In genomic region chr17:56233818-56234469, GRCm38 (mm10) we compare ENCODE assay signal across 8 mouse cellular contexts. TPM values are rescaled to one million over a fixed set of nuclear protein-coding genes. Genes with fewer than 3 reads are reported as not detected.
DNase-seq lines count a peak whose midpoint lies in the region; ATAC-seq and TF ChIP-seq lines count a peak whose summit lies in the region.

No protein-coding gene starts in this region.

- H3K27me3 ChIP-seq in C2C12 (ENCODE audit: control insufficient read depth, insufficient read depth, insufficient read length): peaks cover 36% of the 10 kb centered on the region
- no peaks in the 10 kb centered on the region for H3K27me3 ChIP-seq in forebrain, embryonic 10.5 days (ENCODE audit: poor library complexity, severe bottlenecking)
- no peaks in the 10 kb centered on the region; the same call in 1 of the 2 replicates for H3K27me3 ChIP-seq in intestine, embryonic 15.5 days (replicated peaks)
- H3K27me3 ChIP-seq in midbrain, postnatal 0 days (ENCODE audit: insufficient read depth, low read length): no peaks in the 10 kb centered on the region; the same call in 1 of the 2 replicates

- no peaks in the 10 kb centered on the region for H3K36me3 ChIP-seq in C2C12 (ENCODE audit: control insufficient read depth, insufficient read depth)
- no peaks in the 10 kb centered on the region for H3K36me3 ChIP-seq in forebrain, embryonic 10.5 days (replicated peaks)
- H3K36me3 ChIP-seq in intestine, embryonic 15.5 days: no peaks in the 10 kb centered on the region
- no peaks in the 10 kb centered on the region for H3K36me3 ChIP-seq in midbrain, postnatal 0 days (ENCODE audit: insufficient read depth, low read length)

- no peak for TF ChIP-seq CTCF in C2C12 (IDR thresholded peaks at IDR 0.05; ENCODE audit: control insufficient read depth, insufficient read depth, insufficient read length)
- no peak for TF ChIP-seq CTCF in midbrain, postnatal 0 days (IDR thresholded peaks at IDR 0.05)

- no peaks in the 10 kb centered on the region for H3K79me3 ChIP-seq in C2C12 (ENCODE audit: low read depth)

- H3ac ChIP-seq in C2C12 (ENCODE audit: control insufficient read depth, insufficient read length, low read depth): no peak overlapping the region

- ATAC-seq in intestine, embryonic 15.5 days: peak; percentile 92
- peak; percentile 93 for ATAC-seq in midbrain, postnatal 0 days (ENCODE audit: low FRiP score)

- 3% methylated on average over 14 of the region's 14 CpGs for WGBS in forebrain, embryonic 10.5 days
- 2% methylated on average over 14 of the region's 14 CpGs for WGBS in intestine, embryonic 15.5 days
- 2% methylated on average over 14 of the region's 14 CpGs for WGBS in midbrain, postnatal 0 days

- no peaks in the 10 kb centered on the region for H3K9me3 ChIP-seq in forebrain, embryonic 10.5 days
- no peaks in the 10 kb centered on the region for H3K9me3 ChIP-seq in intestine, embryonic 15.5 days
- no peaks in the 10 kb centered on the region for H3K9me3 ChIP-seq in midbrain, postnatal 0 days (ENCODE audit: low read length)

- H3K4me2 ChIP-seq in intestine, embryonic 15.5 days (replicated peaks): 0 out of 2 replicates have a peak overlapping the region, but pooled peaks have one; percentile 10
- H3K4me2 ChIP-seq in midbrain, postnatal 0 days (ENCODE audit: low read depth, low read length, poor library complexity, severe bottlenecking): peak overlapping the region; percentile 43

- no peaks in the 10 kb centered on the region for H3K79me2 ChIP-seq in C2C12 (ENCODE audit: control insufficient read depth, insufficient read depth)

- H3K4me3 ChIP-seq in C2C12 (ENCODE audit: insufficient read depth, poor library complexity, severe bottlenecking): no peak overlapping the region
- peak overlapping the region; percentile 19; the same call in 1 of the 2 replicates for H3K4me3 ChIP-seq in forebrain, embryonic 10.5 days
- no peak overlapping the region for H3K4me3 ChIP-seq in intestine, embryonic 15.5 days (replicated peaks)
- H3K4me3 ChIP-seq in midbrain, postnatal 0 days (ENCODE audit: low read depth, low read length): peak overlapping the region; percentile 16

- peak overlapping the region; percentile 31; the same call in 1 of the 2 replicates for H3K27ac ChIP-seq in forebrain, embryonic 10.5 days
- H3K27ac ChIP-seq in intestine, embryonic 15.5 days: no peak overlapping the region
- H3K27ac ChIP-seq in midbrain, postnatal 0 days (ENCODE audit: low read depth, low read length): no peak overlapping the region

- peaks cover 17% of the 10 kb centered on the region for H3K4me1 ChIP-seq in forebrain, embryonic 10.5 days
- peaks cover 5% of the 10 kb centered on the region; the same call in 1 of the 2 replicates for H3K4me1 ChIP-seq in intestine, embryonic 15.5 days (replicated peaks)
- peaks cover 6% of the 10 kb centered on the region; the same call in 1 of the 2 replicates for H3K4me1 ChIP-seq in midbrain, postnatal 0 days (ENCODE audit: insufficient read depth, low read length)

- H3K9ac ChIP-seq in intestine, embryonic 15.5 days: no peak overlapping the region
- H3K9ac ChIP-seq in midbrain, postnatal 0 days (replicated peaks; ENCODE audit: low read length, poor library complexity, severe bottlenecking): no peak overlapping the region

- peak; percentile 57 for DNase-seq in adrenal gland, postnatal 25 days
- DNase-seq in forebrain, embryonic 10.5 days (ENCODE audit: extremely low spot score, low spot score): peak; percentile 79
- peak; percentile 63 to 88 for DNase-seq in left cerebral cortex, adult 8-10 months (ENCODE audit: low spot score in 2 of 2)
- DNase-seq in midbrain, postnatal 0 days (ENCODE audit: low spot score): peak; percentile 95
- no peak for DNase-seq in ovary, postnatal 36 days (ENCODE audit: low spot score)
- DNase-seq in natural killer cell, adult 2 months (ENCODE audit: low spot score in 2 of 2): no peak

TF ChIP-seq in C2C12, 6 proteins besides CTCF, POLR2A, EP300 and RAD21:
- TF ChIP-seq USF1 (IDR thresholded peaks at IDR 0.05; ENCODE audit: low read depth): peak; percentile 66
- TF ChIP-seq FOSL1 (IDR thresholded peaks at IDR 0.05; ENCODE audit: insufficient read depth, low read length, poor library complexity, severe bottlenecking): no peak
- TF ChIP-seq MYOD1 (IDR thresholded peaks at IDR 0.05; ENCODE audit: control insufficient read depth, insufficient read length, low read depth): no peak
TF ChIP-seq in C2C12: peak in this region for 1.

RNA-seq across cellular contexts. Expression of gene Dpp9, which starts 15.2 kb away (rescaled TPM):
- polyA plus RNA-seq in C2C12 (2012; fragmentation: generic; extraction: Trizol): 51.8 TPM
- total RNA-seq in adrenal gland, postnatal 25 days (2021): 40.4 and 41.3 TPM in 2 replicates
- 49.7 and 51.2 TPM in 2 replicates for polyA plus RNA-seq in forebrain, embryonic 10.5 days (2016; fragmentation: Nextera tagmentation; extraction: Ambion mirVana)
- polyA plus RNA-seq in intestine, embryonic 15.5 days (2015; fragmentation: Nextera tagmentation; extraction: Ambion mirVana): 32.8 and 35.0 TPM in 2 replicates
- total RNA-seq in left cerebral cortex, adult 8-10 months (2022): 10 to 100 TPM; 56.1 to 61.3 (median 59.8) TPM
- 24.6 and 29.7 TPM in 2 replicates for total RNA-seq in midbrain, postnatal 0 days (2014; rRNA removed)
- polyA plus RNA-seq in midbrain, postnatal 0 days (2015; fragmentation: Nextera tagmentation; extraction: Ambion mirVana): 19.4 and 19.7 TPM in 2 replicates

RNA-seq across cellular contexts. Expression of gene Fem1a, which starts 22.7 kb away (rescaled TPM):
- 18.1 TPM for polyA plus RNA-seq in C2C12 (2012; fragmentation: generic; extraction: Trizol)
- 30.0 and 32.0 TPM in 2 replicates for total RNA-seq in adrenal gland, postnatal 25 days (2021)
- 11.5 and 13.2 TPM in 2 replicates for polyA plus RNA-seq in forebrain, embryonic 10.5 days (2016; fragmentation: Nextera tagmentation; extraction: Ambion mirVana)
- polyA plus RNA-seq in intestine, embryonic 15.5 days (2015; fragmentation: Nextera tagmentation; extraction: Ambion mirVana): 12.5 and 12.8 TPM in 2 replicates
- total RNA-seq in left cerebral cortex, adult 8-10 months (2022): 10 to 100 TPM; 33.1 to 34.5 (median 33.8) TPM
- 43.2 and 45.3 TPM in 2 replicates for total RNA-seq in midbrain, postnatal 0 days (2014; rRNA removed)
- 13.8 and 14.2 TPM in 2 replicates for polyA plus RNA-seq in midbrain, postnatal 0 days (2015; fragmentation: Nextera tagmentation; extraction: Ambion mirVana)

RNA-seq across cellular contexts. Expression of gene Ticam1, which starts 42.6 kb away (rescaled TPM):
- polyA plus RNA-seq in C2C12 (2012; fragmentation: generic; extraction: Trizol): 5.8 TPM
- 25.1 and 28.8 TPM in 2 replicates for total RNA-seq in adrenal gland, postnatal 25 days (2021)
- 2.4 and 2.6 TPM in 2 replicates for polyA plus RNA-seq in forebrain, embryonic 10.5 days (2016; fragmentation: Nextera tagmentation; extraction: Ambion mirVana)
- polyA plus RNA-seq in intestine, embryonic 15.5 days (2015; fragmentation: Nextera tagmentation; extraction: Ambion mirVana): 11.3 and 13.3 TPM in 2 replicates
- total RNA-seq in left cerebral cortex, adult 8-10 months (2022): 1 to 10 TPM; 5.7 to 8.4 (median 6.5) TPM
- 3.1 and 3.7 TPM in 2 replicates for total RNA-seq in midbrain, postnatal 0 days (2014; rRNA removed)
- 0.91 and 1.1 TPM in 2 replicates for polyA plus RNA-seq in midbrain, postnatal 0 days (2015; fragmentation: Nextera tagmentation; extraction: Ambion mirVana)

RNA-seq across cellular contexts. Expression of gene Mydgf, which starts 50.2 kb away (rescaled TPM):
- polyA plus RNA-seq in C2C12 (2012; fragmentation: generic; extraction: Trizol): 106 TPM
- total RNA-seq in adrenal gland, postnatal 25 days (2021): 60.4 TPM in 2 replicates
- 75.5 and 78.5 TPM in 2 replicates for polyA plus RNA-seq in forebrain, embryonic 10.5 days (2016; fragmentation: Nextera tagmentation; extraction: Ambion mirVana)
- 105 and 127 TPM in 2 replicates for polyA plus RNA-seq in intestine, embryonic 15.5 days (2015; fragmentation: Nextera tagmentation; extraction: Ambion mirVana)
- 10 to 100 TPM; 36.8 to 38.3 (median 37.5) TPM for total RNA-seq in left cerebral cortex, adult 8-10 months (2022)
- total RNA-seq in midbrain, postnatal 0 days (2014; rRNA removed): 41.7 and 49.3 TPM in 2 replicates
- polyA plus RNA-seq in midbrain, postnatal 0 days (2015; fragmentation: Nextera tagmentation; extraction: Ambion mirVana): 75.8 and 82.5 TPM in 2 replicates

RNA-seq across cellular contexts. Expression of gene Plin3, which starts 58.7 kb away (rescaled TPM):
- polyA plus RNA-seq in C2C12 (2012; fragmentation: generic; extraction: Trizol): 27.5 TPM
- total RNA-seq in adrenal gland, postnatal 25 days (2021): 59.7 and 102 TPM in 2 replicates
- 58.3 and 59.0 TPM in 2 replicates for polyA plus RNA-seq in forebrain, embryonic 10.5 days (2016; fragmentation: Nextera tagmentation; extraction: Ambion mirVana)
- polyA plus RNA-seq in intestine, embryonic 15.5 days (2015; fragmentation: Nextera tagmentation; extraction: Ambion mirVana): 153 and 195 TPM in 2 replicates
- total RNA-seq in left cerebral cortex, adult 8-10 months (2022): 10 to 100 TPM; 14.6 to 18.2 (median 15.4) TPM
- total RNA-seq in midbrain, postnatal 0 days (2014; rRNA removed): 8.1 and 12.4 TPM in 2 replicates
- 9.6 and 12.1 TPM in 2 replicates for polyA plus RNA-seq in midbrain, postnatal 0 days (2015; fragmentation: Nextera tagmentation; extraction: Ambion mirVana)

Comparison
In these comparisons a context has a peak if more than half of its experiments do, and no peak if none do; other contexts are left out.
1. H3K4me3 ChIP-seq: peak in forebrain, embryonic 10.5 days (single experiment) and midbrain, postnatal 0 days (single experiment); none in C2C12 (single experiment) and intestine, embryonic 15.5 days (single experiment).
2. DNase-seq: peak in adrenal gland, postnatal 25 days (single experiment), forebrain, embryonic 10.5 days (single experiment), left cerebral cortex, adult 8-10 months (2 of 2) and midbrain, postnatal 0 days (single experiment); none in ovary, postnatal 36 days (single experiment) and natural killer cell, adult 2 months (0 of 2).